Mouse (Mus musculus) olfactory bulb, adult 2 months (tissue): ENCODE results near the gene Ptges2. TPM values are rescaled to one million over a fixed set of nuclear protein-coding genes. Genes with fewer than 3 reads are reported as not detected.

ENCODE experiments used
- H3K27ac ChIP-seq: fragments of 200-500 bp; 2 replicates; pipeline ENCODE4 v1.5.1; 2012; ENCODE audit warnings: low read depth, low read length; ENCODE audit not compliant: insufficient read depth
- H3K4me1 ChIP-seq: fragments of 200-500 bp; 2 replicates; pipeline ENCODE4 v1.6.1; 2012; ENCODE audit warnings: low read length; ENCODE audit not compliant: control insufficient read depth, insufficient read depth
- H3K4me3 ChIP-seq: fragments of 200-500 bp; 2 replicates; pipeline ENCODE4 v1.5.1; 2012; ENCODE audit warnings: mild to moderate bottlenecking, low read depth, low read length, moderate library complexity; ENCODE audit not compliant: insufficient read depth
- CTCF ChIP-seq: fragments of 200-500 bp; IDR thresholded peaks from 2 replicates; pipeline ENCODE4 v1.5.1; 2012; ENCODE audit warnings: low read depth, mild to moderate bottlenecking, low read length, moderate library complexity; ENCODE audit not compliant: insufficient read depth
- POLR2A ChIP-seq: fragments of 200-500 bp; IDR thresholded peaks from 2 replicates; pipeline ENCODE4 v1.6.1; 2012; ENCODE audit warnings: mild to moderate bottlenecking, low read depth, low read length, moderate library complexity; ENCODE audit not compliant: insufficient read depth
- WGBS: fragments of 180-500 bp; shearing (Covaris S2); methylation state at CpG from one replicate; pipeline ENCODE4 v1.1.7; 2018; 5-methylcytosine and 5-hydroxymethylcytosine counted together
- polyA plus RNA-seq: library from polyadenylated mRNA; stranded (reverse); fragments of >200 nt; gene quantifications from 2 replicates; pipeline ENCODE4 v1.2.4, GENCODE M21; 2012; ENCODE audit warnings: low replicate concordance; ENCODE audit not compliant: missing spikeins, insufficient read depth, insufficient read length

Ptges2 gene
- polyA plus RNA-seq, 1 experiment: not detected

DNA sequence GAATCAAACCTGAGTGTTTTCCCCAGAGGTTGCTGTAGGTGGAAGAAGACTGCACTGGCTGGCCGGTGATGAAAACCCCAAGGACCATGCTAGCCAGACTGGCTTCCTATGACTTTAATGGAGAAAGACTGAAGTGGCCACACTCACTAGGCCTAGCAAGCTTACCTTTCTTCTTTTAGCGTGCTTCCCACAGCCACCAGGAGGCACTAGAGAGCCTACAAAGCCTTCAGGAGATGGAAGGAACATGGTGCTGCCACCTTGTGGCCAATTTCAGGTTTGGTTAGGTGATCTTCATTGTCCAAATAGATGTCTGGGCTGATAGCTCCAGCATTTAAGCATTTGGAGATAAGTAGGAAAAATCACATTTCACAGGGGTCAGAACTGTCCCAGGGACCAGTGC, 9.0 kb downstream of the Ptges2 start:
- TF ChIP-seq POLR2A (no peak), CTCF (peak; percentile 38; the same call in 1 of the 2 replicates)
- H3K4me1 ChIP-seq: no peaks in the 10 kb centered on the region
- H3K4me3 ChIP-seq: no peak overlapping the region
- 13% methylated on average over 2 of the region's 2 CpGs for WGBS
- no peak overlapping the region for H3K27ac ChIP-seq

DNA sequence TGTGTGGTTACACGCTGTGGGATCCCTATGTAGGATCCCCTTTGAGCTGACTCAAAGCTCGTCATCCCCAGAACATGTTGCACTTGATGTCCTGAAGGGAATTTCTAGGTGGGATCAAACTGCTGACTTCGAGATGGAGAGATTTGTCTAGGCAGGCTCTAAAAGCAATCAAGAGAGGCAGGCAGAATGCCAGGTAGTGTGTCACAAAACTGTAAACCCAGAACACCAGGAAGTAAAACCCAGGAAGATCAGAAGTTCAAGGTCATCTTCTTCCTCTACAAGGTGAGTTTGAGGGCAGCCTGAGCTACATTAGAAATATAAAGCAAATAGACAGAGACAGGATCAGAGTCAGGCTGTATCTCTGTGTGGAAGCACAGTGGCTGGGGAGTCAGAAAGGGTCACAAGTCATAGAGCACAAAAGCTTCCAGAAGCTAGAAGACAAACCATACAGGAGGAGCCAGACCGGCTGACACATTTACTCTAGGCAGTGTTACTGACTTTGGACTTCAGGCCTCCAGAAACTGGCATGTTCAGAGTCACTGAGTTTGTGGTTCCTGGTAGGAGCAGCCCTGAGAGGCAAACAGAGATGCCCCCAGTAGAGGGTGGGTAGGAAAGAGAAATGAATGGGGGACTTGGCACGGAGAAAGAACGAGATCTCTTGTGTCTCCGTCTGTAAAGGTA, 11.6 kb downstream of the Ptges2 start:
- TF ChIP-seq POLR2A (no peak), CTCF (no peak)

GRCm38 (mm10) chr2:32408429-32409424, 13.0 kb downstream of the Ptges2 start:
- no peaks in the 10 kb centered on the region for H3K4me1 ChIP-seq
- no peak overlapping the region for H3K27ac ChIP-seq
- no peak overlapping the region for H3K4me3 ChIP-seq
- TF ChIP-seq POLR2A (no peak), CTCF (no peak)
- WGBS: 75% methylated on average over 25 of the region's 25 CpGs

More for the DNA sequence above, 11.6 kb downstream of the Ptges2 start:
- Histone ChIP-seq H3K4me1 (no peaks in the 10 kb centered on the region), H3K27ac (no peak overlapping the region), H3K4me3 (no peak overlapping the region)
- 82% methylated on average over 7 of the region's 7 CpGs for WGBS

DNA sequence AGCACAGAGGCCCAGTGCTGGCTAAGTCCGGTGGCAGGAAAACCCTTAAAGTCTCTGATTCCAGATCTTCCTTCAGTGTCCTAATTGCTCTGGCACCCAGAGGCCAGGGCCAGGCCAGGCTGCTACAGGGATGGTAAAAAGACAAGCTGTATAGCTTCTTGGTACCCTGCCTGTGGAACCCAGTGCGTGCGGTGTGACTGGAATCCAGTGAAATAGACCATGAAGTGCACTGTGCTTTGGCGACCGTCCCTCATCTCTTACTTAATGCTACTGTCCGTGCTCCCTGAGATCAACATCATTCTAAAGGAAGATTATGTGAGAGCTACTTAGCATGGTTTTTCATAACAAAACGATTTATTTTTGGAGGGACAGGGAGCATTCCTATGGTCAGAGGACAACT, 15.7 kb downstream of the Ptges2 start:
- 77% methylated on average over 7 of the region's 7 CpGs for WGBS
- Histone ChIP-seq H3K4me3 (no peak overlapping the region), H3K27ac (no peak overlapping the region), H3K4me1 (no peaks in the 10 kb centered on the region)
- TF ChIP-seq POLR2A (no peak), CTCF (no peak)

DNA sequence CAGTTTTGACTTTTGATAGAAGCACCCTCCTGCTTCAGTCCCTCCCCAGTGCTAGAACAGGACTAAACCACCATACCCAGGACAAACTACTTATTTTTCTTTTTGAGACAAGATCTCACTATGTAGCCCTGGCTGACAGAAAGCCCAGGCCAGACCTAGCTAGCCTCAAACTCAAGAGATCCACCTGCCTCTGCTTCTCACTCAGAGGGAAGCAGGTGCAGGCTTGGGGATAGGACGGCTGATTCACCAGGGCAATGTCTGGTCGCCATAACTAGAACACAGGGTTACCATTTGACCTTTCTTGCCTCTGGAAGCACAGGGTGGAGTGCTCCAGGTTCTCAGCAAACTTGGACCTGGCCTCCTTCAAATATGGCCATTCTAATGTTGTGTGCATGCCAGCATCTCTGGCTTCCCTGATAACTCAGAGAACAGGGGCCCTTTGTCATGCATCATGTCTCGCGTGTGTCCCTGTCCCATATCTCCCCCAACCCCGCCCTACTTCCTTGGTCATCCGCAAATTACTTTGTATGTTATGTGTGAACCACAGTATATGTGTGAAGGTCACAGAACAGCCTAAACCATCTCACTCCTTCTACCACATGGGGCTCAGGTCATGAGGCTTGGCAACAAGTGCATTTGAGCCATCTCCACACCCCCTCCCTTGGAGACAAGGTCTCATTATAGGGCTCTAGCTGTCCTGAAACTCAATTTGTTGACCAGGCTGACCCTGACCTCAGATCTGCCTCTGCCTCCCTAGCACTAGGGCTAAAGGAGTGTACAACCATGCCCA, 17.2 kb downstream of the Ptges2 start:
- Histone ChIP-seq H3K27ac (no peak overlapping the region), H3K4me1 (no peaks in the 10 kb centered on the region), H3K4me3 (no peak overlapping the region)
- TF ChIP-seq POLR2A (no peak), CTCF (no peak)
- WGBS: 95% methylated on average over 6 of the region's 6 CpGs

GRCm38 (mm10) chr2:32413936-32414335, 18.2 kb downstream of the Ptges2 start:
- Histone ChIP-seq H3K4me3 (no peak overlapping the region), H3K27ac (no peak overlapping the region; the same call in 1 of the 2 replicates), H3K4me1 (no peaks in the 10 kb centered on the region)
- TF ChIP-seq CTCF (no peak), POLR2A (no peak)
- 45% methylated on average over 5 of the region's 5 CpGs for WGBS

DNA sequence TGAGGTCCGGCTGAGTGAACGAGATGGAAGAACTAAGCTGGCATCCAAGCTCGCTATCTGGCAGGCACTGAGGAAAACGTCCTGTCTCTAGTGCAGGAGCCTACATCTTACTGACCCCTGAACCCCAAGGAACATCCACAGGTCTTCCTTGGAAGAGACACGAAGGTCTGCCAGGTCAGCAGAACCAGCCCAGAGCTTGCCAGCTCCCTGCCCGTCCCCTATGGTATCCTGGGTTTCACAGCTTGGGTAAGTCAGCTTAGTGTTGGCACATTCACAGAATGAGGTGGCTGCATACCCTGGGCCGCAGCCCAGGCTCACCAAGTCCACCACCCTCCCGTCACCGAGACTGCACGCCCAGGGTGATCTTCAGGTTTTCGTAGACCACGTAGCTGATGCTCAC, 20.1 kb downstream of the Ptges2 start:
- WGBS: 91% methylated on average over 12 of the region's 12 CpGs
- no peak overlapping the region for H3K4me3 ChIP-seq
- peaks cover 3% of the 10 kb centered on the region; the same call in 1 of the 2 replicates for H3K4me1 ChIP-seq
- no peak for TF ChIP-seq CTCF
- TF ChIP-seq POLR2A: no peak
- no peak overlapping the region for H3K27ac ChIP-seq

GRCm38 (mm10) chr2:32416556-32416955, 20.9 kb downstream of the Ptges2 start:
- 89% methylated on average over 2 of the region's 2 CpGs for WGBS

More at GRCm38 (mm10) chr2:32416556-32416955, 20.9 kb downstream of the Ptges2 start:
- H3K4me1 ChIP-seq: peaks cover 3% of the 10 kb centered on the region; the same call in 1 of the 2 replicates
- H3K27ac ChIP-seq: no peak overlapping the region
- H3K4me3 ChIP-seq: no peak overlapping the region
- no peak for TF ChIP-seq POLR2A
